1 mouse cellular context compared by ENCODE assay signal in the genomic region with DNA sequence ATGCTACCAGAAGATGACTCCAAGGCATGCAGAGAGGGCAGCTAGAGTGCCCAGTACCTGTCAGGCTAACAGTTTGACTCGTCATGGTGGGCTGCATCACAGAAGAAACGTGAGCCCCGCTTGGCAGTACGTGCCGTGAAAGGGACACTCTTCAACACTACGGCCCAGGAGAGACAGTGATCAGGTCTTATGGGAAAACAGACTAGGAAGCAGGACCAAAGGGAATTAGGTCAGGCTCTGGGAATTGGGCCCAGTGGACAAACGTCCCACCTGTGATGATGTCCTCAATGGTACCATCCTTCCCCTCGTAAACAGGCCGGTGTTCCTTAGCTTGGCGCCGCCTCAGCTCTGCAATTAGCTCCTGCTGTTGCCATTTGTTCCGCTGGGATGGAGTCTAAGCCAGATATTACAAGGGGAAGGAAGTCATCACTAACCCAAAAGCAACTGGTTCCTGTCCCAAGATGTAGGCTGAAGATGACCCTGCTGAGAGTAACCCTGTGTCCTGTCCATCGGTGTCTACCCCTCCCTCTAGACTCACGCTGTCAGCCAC.
TF ChIP-seq lines count a peak whose summit lies in the region.

No protein-coding gene starts in this region.

TF ChIP-seq in myocyte, 11 proteins besides CTCF, POLR2A, EP300 and RAD21:
- TF ChIP-seq TCF3 (IDR thresholded peaks at IDR 0.05; ENCODE audit: insufficient read length, low read depth) (no peak), CEBPB (IDR thresholded peaks at IDR 0.05; ENCODE audit: insufficient read depth, poor library complexity, severe bottlenecking) (no peak), TCF12 (IDR thresholded peaks at IDR 0.05; ENCODE audit: insufficient read depth, poor library complexity, severe bottlenecking) (no peak), USF1 (IDR thresholded peaks at IDR 0.05; ENCODE audit: low read depth) (no peak), MAX (IDR thresholded peaks at IDR 0.05; ENCODE audit: low read depth) (no peak), MYOG (IDR thresholded peaks at IDR 0.05; ENCODE audit: control insufficient read depth in 1 of 3, insufficient read depth in 1 of 3, insufficient read length in 2 of 3, low read depth in 2 of 3) (no peak), POLR2AphosphoS2 (IDR thresholded peaks at IDR 0.05; ENCODE audit: insufficient read length, low read depth) (peak; percentile 45)
